Mouse (Mus musculus) adrenal gland, adult 2 months (tissue): ENCODE data around the gene Chrnb2. TPM values are rescaled to one million over a fixed set of nuclear protein-coding genes. Genes with fewer than 3 reads are reported as not detected.

Experiments
- DNase-seq: peaks from one replicate; pipeline ENCODE4 v3.0.0; 2021
- polyA plus RNA-seq: library from polyadenylated mRNA; depleted of rRNA; stranded (reverse); fragments of >200 nt; gene quantifications from 2 replicates; pipeline ENCODE4 v1.2.3, GENCODE M21; 2012; rRNA removed
- total RNA-seq, 2 experiments: library from RNA; stranded (reverse); gene quantifications; 2 replicates each; pipeline ENCODE4 v1.2.3; 2021

Gene Chrnb2
- total and polyA plus RNA-seq, 3 experiments = 3.7 to 4.5 (median 3.9) TPM

- DNase-seq = peak; percentile 88
Observed at GRCm38 (mm10) chr3:89714359-89715206, 49.8 kb downstream of the Chrnb2 start, which contains the start of gene Adar. TSS of gene Adar (plus strand) at chr3:89715022.

- no peak for DNase-seq
Observed at GRCm38 (mm10) chr3:89704064-89704463, 60.4 kb downstream of the Chrnb2 start.

- no peak for DNase-seq
Observed at GRCm38 (mm10) chr3:89703596-89703995, 60.8 kb downstream of the Chrnb2 start.

- no peak for DNase-seq
Observed at GRCm38 (mm10) chr3:89700461-89700860, 64.0 kb downstream of the Chrnb2 start.

GRCm38 (mm10) chr3:89698958-89699357 lies 65.5 kb downstream of the Chrnb2 start:
- no peak for DNase-seq

Other genes with a start within 250 kb of the Chrnb2 start
- gene Kcnn3, start 244.5 kb downstream of the Chrnb2 start, total RNA-seq = 1 to 10 TPM; 3.1 to 5.2 TPM
- gene Kcnn3, start 244.5 kb downstream of the Chrnb2 start, polyA plus RNA-seq = 1.7 and 2.0 TPM in 2 replicates
- gene Adar, start 49.6 kb downstream of the Chrnb2 start, total RNA-seq = 10 to 100 TPM; 27.0 to 29.8 TPM
- gene Adar, start 49.6 kb downstream of the Chrnb2 start, polyA plus RNA-seq = 21.2 and 22.3 TPM in 2 replicates
- gene Ube2q1, start 9.0 kb upstream of the Chrnb2 start, total RNA-seq = 10 to 100 TPM; 66.6 to 67.5 TPM
- 33.5 and 35.0 TPM in 2 replicates for gene Ube2q1, start 9.0 kb upstream of the Chrnb2 start, polyA plus RNA-seq
- 10 to 100 TPM in 1 of 2 experiments, 1 to 10 TPM in 1; 5.8 to 11.3 TPM for gene She, start 66.7 kb upstream of the Chrnb2 start, total RNA-seq
- 2.8 and 4.0 TPM in 2 replicates for gene She, start 66.7 kb upstream of the Chrnb2 start, polyA plus RNA-seq
- 10 to 100 TPM in 1 of 2 experiments, 1 to 10 TPM in 1; 7.9 to 11.5 TPM for gene Il6ra, start 148.6 kb upstream of the Chrnb2 start, total RNA-seq
- gene Il6ra, start 148.6 kb upstream of the Chrnb2 start, polyA plus RNA-seq = 5.2 and 5.3 TPM in 2 replicates
- 10 to 100 TPM; 31.9 to 40.1 TPM for gene Atp8b2, start 198.9 kb upstream of the Chrnb2 start, total RNA-seq
- gene Atp8b2, start 198.9 kb upstream of the Chrnb2 start, polyA plus RNA-seq = 32.5 and 51.2 TPM in 2 replicates
- gene Hax1, start 234.1 kb upstream of the Chrnb2 start, total RNA-seq = 100 to 1,000 TPM; 160 to 164 TPM
- 42.8 and 63.1 TPM in 2 replicates for gene Hax1, start 234.1 kb upstream of the Chrnb2 start, polyA plus RNA-seq